Mouse (Mus musculus) frontal cortex, postnatal 25 days (tissue): ENCODE results near the gene Cstf3.

Source experiments
- DNase-seq, 2 experiments: peaks; one replicate each; pipeline ENCODE4 v3.0.0; 2022; ENCODE audit warnings: low spot score in 2 of 2

Cstf3 gene

GRCm38 (mm10) chr2:104603431-104603830 lies 13.1 kb downstream of the Cstf3 start:
- DNase-seq = no peak

GRCm38 (mm10) chr2:104604718-104605117 lies 14.4 kb downstream of the Cstf3 start:
- no peak for DNase-seq

GRCm38 (mm10) chr2:104605560-104605959 lies 15.2 kb downstream of the Cstf3 start:
- no peak for DNase-seq

GRCm38 (mm10) chr2:104614786-104615185 lies 24.5 kb downstream of the Cstf3 start:
- DNase-seq = no peak

GRCm38 (mm10) chr2:104615985-104616711 lies 25.8 kb downstream of the Cstf3 start:
- no peak for DNase-seq

- DNase-seq = no peak
Observed at GRCm38 (mm10) chr2:104658659-104659058, 68.3 kb downstream of the Cstf3 start.

GRCm38 (mm10) chr2:104663372-104664100 lies 73.2 kb downstream of the Cstf3 start:
- no peak for DNase-seq

GRCm38 (mm10) chr2:104669122-104669804 lies 78.9 kb downstream of the Cstf3 start:
- DNase-seq = no peak

- no peak for DNase-seq
Observed at GRCm38 (mm10) chr2:104671724-104672123, 81.4 kb downstream of the Cstf3 start.

- no peak for DNase-seq
Observed at GRCm38 (mm10) chr2:104677326-104677725, 87.0 kb downstream of the Cstf3 start.

GRCm38 (mm10) chr2:104684771-104685170 lies 94.4 kb downstream of the Cstf3 start:
- no peak for DNase-seq

- DNase-seq = peak; percentile 68 to 81
Observed at GRCm38 (mm10) chr2:104685418-104685817, 95.1 kb downstream of the Cstf3 start.

GRCm38 (mm10) chr2:104687261-104687660 lies 96.9 kb downstream of the Cstf3 start:
- DNase-seq = no peak

GRCm38 (mm10) chr2:104688321-104688720 lies 98.0 kb downstream of the Cstf3 start:
- no peak for DNase-seq

GRCm38 (mm10) chr2:104688724-104689123 lies 98.4 kb downstream of the Cstf3 start:
- no peak for DNase-seq

- DNase-seq = no peak
Observed at GRCm38 (mm10) chr2:104690720-104691119, 100.4 kb downstream of the Cstf3 start.

GRCm38 (mm10) chr2:104692551-104692950 lies 102.2 kb downstream of the Cstf3 start:
- DNase-seq = no peak

GRCm38 (mm10) chr2:104699659-104700058 lies 109.3 kb downstream of the Cstf3 start:
- no peak for DNase-seq

GRCm38 (mm10) chr2:104703158-104703557 lies 112.8 kb downstream of the Cstf3 start:
- no peak for DNase-seq

GRCm38 (mm10) chr2:104704355-104704754 lies 114.0 kb downstream of the Cstf3 start:
- no peak for DNase-seq

- no peak for DNase-seq
Observed at GRCm38 (mm10) chr2:104709786-104710337, 119.5 kb downstream of the Cstf3 start.

- no peak for DNase-seq
Observed at GRCm38 (mm10) chr2:104710670-104711370, 120.5 kb downstream of the Cstf3 start.
